Mouse (Mus musculus): ENCODE data around the gene Fubp1.
A peak's percentile ranks its signal among the peaks of the same experiment; 100 is the strongest.
"Not testable (repeated sequence)": the region's sequence is repeated elsewhere in the genome, so short reads cannot be mapped to it uniquely, and the experiment has no call there.

Gene Fubp1

DNA sequence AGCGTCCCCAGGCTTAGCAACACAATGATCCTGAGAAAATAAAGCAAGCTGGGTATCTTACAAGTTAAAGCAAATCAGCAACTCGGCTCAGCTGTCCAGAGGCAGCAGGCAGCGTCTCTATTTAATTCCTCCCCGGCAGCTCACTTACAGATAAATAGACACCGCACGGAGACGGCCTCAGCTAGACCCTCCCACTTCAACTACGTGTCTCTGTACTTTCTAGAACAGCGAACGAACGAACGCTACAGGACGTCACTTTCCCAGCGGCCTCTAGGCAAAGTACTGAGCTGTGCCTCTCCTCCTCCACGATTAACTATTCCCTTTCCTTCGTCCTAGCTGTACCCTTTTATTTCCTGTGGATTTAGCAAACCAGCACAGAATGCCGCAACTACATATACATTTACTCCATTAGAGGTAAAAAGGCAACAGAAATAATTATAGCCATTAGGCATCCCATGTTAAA is 16.6 kb upstream of the Fubp1 start:
- peak; percentile 93 for DNase-seq

GRCm38 (mm10) chr3:152197246-152197645 is 13.0 kb upstream of the Fubp1 start:
- not testable (repeated sequence) for DNase-seq

DNA sequence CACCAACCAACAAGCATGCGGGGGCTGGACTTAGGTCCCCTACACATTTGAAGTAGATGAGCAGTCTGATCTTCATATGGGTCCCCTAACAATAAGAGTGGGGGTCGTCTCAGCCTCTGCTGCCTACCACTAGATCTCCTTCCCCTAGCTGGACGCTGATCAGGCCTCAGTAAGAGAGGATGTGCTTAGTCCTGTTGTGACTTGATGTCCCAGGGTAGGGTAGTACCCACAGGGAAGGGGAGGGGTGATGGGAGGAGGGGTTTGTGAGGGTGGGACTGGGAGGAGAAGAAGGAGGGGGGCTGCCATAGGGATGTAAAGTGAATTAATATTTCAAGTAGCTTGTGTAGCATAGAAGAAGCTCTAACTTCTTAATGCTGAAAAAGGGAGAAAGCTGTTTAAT is 11.1 kb upstream of the Fubp1 start:
- no peak for DNase-seq

DNA sequence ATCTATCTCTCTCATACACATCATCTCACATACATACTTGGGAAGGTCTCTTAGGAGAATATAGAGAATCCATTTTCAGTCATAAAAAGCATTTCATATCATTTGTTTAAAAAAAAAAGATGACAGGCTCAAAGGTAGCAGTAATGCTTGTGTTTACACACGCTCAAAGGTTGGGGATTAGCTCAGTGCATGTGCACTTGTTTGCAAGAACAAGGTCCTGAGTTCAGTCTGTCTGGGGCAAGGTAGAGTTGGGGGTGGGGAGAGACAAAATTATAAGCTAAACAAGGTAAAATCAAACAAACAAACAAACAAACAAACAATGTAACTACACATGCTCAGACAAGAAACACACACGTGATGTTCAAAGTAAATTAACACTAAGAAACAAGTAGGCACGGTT is 9.0 kb upstream of the Fubp1 start:
- DNase-seq: no peak

DNA sequence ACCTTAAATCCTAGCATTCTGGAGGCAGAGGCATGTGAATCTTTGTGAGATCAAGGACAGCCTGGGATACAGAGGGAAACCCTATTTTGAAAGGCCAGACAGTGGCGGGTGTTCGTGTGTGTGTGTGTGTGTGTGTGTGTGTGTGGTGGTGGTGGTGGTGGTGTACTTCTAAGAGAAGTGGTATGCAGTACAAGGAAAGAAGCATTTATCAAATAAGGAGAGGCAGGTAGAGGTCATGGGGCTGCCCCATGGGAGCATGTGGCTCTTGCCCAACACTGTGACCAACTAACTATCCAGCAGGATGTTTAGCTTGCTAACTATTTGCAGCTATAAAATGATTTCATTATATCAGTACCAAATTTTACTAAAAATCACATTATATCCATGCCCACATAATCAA is 8.6 kb upstream of the Fubp1 start:
- no peak for DNase-seq

DNA sequence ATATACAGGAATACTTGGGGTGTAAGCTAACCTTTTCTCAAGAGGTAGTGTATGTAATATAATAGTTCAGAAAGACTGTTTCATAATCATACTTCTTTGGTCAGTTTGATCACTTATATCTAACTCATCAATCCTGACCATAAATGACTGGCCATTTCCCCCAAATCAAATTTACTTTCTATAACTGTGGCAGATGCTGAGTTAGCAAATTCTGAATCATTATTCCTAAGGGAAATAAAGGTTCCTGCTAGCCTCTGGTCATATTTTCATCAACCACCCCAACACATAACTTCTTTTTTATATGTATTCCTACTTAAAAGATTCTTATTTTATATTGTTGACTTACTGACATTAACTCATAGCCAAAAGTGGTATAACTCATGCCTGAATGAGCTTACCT is 7.3 kb upstream of the Fubp1 start:
- DNase-seq: no peak

GRCm38 (mm10) chr3:152203411-152203810 is 6.8 kb upstream of the Fubp1 start:
- no peak for DNase-seq

GRCm38 (mm10) chr3:152203996-152204395 is 6.2 kb upstream of the Fubp1 start:
- no peak for DNase-seq

DNA sequence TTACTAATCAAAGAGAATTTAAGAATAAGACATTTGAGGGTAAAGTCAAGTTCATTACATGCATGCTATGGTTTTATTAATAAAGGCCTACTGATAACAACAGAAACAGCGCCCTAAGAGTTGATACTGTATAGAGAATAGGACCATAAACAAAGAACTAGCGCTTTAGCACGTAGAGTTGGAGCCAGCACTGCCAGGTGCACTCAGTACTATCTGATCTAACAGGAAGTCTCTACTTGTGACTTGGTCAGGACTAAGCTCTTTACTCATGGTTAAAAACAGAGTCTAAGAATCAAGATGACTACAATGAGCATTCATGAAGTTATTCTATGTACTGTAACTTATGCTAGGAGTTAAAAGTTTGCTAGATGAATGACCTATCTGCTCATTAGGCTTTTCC is 5.6 kb upstream of the Fubp1 start:
- no peak for DNase-seq

DNA sequence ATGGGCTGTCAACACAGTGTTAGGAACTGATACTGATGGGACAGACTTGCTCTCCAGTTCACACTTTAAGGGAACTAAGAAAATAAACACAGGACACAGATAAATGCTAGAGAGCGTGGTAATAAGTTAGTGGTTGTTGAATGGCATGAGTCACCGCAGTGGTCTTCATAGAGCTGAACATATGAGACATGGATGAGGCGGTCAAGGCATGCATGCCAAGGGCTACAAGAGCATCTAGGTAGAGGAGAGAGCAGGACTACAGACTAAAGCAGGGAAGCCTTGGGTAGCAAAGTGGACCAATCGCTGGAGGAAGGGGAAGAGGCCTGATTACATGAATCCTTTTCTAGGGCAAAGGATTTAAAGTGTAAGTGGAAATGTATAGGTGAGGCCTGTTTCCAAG is 3.1 kb upstream of the Fubp1 start:
- no peak for DNase-seq

DNA sequence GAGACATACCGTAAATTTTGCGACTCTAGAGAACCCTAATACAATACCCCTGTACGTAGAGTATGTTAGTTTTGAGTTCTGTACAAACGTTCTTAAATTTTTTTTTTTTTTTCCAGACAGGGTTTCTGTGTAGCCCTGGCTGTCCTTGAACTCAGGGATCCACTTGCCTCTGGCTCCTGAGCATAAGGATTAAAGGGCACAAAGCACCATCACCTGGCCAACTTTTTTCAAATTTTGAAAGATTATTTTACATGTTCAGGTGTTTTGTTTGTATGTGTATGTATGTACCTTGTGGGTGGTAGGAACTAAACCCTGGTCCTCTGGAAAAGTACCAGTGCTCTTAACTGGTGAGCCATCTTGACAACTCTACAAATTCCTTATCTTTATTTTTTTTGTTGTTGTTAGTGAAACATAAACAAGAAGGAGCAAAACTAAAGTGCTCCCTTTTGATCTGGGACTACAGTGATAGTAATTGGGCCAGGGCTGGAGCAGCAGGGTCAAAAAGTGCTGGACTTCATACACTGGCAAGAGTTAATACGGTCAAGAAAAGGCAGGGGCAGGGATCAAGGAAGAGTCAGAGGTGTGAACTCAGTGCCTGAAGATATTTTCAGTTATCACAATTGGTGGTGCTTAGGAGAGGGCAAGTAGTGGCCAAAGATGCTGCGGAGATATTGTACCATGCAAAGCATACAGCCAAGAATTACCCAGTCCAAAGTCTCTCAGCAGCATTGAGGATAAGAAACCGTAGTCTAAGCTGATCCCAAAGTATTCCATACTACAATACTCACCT is 1.9 kb upstream of the Fubp1 start:
- no peak for DNase-seq

GRCm38 (mm10) chr3:152209177-152209966 is 850 bp upstream of the Fubp1 start:
- peak; percentile 55 for DNase-seq

DNA sequence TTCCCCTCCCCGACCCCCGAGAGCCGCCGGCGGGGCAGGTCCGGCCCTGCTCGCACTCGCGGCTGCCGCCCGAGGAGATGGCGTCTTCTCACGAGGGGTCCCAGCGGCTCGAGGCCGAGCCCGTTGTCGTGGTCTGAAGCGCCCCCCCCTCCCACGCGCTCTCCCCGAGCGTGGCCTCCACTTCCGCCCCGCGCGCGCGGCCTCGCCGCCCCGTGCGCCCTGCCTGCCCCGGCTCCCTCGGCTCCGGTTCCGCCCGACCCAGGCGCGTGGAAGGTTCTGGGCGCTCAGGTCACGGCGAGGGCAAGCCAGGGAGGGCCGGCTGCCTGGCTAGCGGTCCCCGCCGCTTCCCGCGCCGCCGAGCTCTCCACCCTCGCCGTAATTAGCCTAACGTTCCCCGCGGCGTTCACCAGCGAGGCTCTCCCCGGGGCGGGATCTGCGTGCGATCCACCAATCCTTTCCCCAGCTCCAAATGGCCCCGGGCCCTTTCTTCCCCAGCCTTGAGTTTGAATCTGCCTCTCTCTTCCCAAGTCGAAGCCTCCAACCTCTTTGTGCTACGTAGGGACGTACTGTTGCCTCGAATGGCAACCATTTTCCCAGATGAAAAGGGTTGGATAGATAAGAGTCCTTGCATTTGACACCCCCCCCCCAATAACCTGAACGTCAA is 638 bp downstream of the Fubp1 start:
- DNase-seq: peak; percentile 75

DNA sequence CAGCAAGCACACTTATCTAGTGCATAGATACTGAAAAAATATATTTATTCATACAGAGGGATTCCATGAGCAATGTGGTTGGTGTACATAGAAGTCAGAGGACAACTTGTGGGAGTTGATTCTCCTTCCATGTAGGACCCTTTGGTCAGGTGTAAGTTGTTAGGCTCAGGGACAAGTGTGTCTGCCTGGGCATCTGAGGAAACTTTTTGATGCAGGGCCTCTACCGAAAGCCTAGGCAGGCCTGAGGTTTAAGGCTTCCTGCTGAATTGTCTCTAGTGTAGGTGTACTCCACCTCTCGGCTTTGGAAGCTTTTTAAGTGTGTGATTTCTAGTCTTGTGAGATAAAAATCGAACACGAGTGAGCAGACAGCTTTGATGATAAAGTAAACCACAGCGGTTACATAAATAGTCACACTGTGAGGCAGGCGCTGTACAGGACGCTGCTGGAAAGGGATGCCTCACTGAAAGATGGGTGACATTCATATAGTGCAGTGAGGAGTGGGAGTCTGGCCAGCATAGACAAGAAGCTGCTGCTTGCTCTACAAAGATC is 1.6 kb downstream of the Fubp1 start:
- DNase-seq: no peak

DNA sequence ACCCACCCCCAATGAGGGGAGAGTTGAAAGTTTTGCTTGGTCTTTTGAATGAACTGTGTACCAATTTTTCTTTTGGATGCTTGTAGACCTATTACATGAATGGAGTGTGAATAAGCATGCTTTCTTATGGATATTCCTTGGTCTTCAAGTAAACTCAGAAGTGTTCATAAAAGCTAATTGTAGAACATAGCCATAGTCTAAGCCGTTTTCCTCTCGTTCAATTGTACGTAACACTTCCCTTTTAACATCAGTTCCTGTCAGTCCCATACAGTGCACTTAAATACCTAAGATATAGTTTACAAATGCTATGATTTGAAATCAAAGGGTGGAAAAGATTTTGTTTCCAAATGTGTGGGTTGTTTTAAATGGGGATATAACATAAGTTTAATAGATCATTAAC is 3.2 kb downstream of the Fubp1 start:
- no peak for DNase-seq

DNA sequence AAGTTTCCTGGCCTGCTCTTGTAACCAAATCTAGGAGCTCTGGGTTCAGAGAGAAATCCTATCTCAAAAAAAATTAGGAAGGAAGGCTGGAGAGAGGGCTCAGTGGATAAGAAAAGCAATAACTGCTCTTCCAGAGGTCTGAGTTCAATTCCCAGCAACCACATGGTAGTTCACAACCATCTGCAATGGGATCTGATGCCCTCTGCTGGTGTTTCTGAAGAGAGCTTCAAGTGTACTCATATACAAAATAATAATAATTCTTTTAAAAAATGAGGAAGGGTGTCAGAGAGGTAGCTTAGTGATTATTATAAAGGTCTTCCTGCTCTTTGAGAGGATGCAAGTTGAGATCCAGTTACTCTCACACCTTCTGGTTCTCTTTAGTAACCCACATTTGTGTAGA is 14.7 kb downstream of the Fubp1 start:
- no peak for DNase-seq

DNA sequence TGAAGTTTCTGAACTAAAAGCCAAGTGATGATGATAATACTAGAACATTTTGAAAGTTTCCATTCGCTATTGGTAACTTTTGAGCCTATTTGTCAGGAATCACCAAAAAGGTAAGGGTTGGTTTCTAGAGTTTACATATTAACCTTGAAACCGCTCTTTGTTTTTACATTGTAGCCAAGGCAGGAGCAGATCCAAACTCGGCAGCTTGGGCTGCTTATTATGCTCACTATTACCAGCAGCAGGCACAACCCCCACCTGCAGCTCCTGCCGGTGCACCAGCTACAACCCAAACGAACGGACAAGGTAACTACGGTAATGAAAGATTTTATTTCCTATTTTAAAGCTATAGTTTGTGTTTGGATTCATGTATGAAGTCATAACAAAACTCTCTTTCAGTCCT is 15.7 kb downstream of the Fubp1 start:
- no peak for DNase-seq

- DNase-seq: no peak
These were observed 18.6 kb downstream of the Fubp1 start for GRCm38 (mm10) chr3:152228843-152229242.

DNA sequence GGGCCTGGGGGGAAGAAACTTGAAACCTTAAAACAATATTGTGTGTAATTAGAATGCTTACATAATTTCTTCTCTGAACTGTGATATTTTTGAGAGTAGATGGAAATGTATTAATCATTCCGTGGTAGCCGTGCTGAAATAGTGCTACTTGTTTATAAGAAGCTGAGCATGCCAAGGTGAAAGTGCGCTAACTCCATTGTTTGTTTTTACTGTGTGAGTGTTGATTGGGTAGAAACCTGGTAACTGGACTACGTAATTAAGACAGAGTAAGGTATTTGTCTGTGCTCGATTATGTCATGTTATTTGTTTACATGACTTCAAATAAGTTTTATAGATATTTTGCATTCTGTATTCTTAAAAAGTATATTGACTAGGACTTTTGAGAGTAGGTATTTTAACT is 19.0 kb downstream of the Fubp1 start:
- DNase-seq: no peak

GRCm38 (mm10) chr3:152231333-152232100 is 21.3 kb downstream of the Fubp1 start:
- DNase-seq: no peak

DNA sequence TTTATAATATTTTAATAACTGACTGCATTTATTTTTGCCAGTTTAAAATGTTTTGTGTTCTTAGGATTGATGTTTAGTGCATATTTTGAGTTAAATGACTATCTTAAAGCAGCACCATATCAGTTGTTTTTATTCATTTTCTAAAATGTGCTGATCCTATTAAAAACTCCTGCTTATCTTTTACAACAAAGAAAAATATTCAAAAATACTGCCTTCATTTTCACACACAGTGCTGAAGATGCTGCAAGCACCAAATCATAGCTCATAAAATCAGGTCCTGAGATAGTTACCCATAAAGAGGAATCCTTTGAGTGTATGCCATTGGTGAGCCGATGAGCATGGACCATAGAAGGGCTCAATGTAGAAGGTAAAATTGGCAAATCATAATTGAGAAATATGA is 25.0 kb downstream of the Fubp1 start:
- DNase-seq: no peak

DNA sequence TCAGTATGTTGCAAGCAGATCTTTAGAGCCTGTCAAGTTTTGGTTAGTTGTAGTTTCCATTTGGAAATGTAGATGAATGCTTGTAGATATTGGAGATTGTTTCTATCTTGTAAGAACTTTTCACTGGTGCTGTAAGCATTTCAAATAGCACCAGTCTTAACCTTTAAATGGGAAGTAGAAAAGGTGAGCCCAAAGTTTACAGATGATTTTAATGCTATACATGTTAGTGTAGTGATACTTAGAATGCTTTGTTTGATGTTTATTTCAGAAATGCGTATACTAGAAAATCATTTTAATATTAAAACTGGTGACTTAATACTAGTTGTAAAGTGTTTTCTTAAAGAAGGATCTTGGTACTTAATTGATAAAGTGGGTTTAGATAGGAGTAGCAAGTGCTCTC is 25.6 kb downstream of the Fubp1 start:
- DNase-seq: no peak

- no peak for DNase-seq
These were observed 28.6 kb downstream of the Fubp1 start for GRCm38 (mm10) chr3:152238836-152239235.

All from lung, postnatal 10 days (tissue).